In genomic region chr16:89477679-89478314, GRCm38 (mm10) we compare ENCODE assay signal across 27 mouse cellular contexts. TPM values are rescaled to one million over a fixed set of nuclear protein-coding genes. Genes with fewer than 3 reads are reported as not detected.
A peak's percentile ranks its signal among the peaks of the same experiment; 100 is the strongest.
DNase-seq lines count a peak whose midpoint lies in the region; ATAC-seq lines count a peak whose summit lies in the region.
"Had no signal": no experiment of that assay in that cellular context is flagged by ENCODE, and none has a peak within 500 bp of the region (broad histone marks: within the 10 kb centered on the region; RNA-seq: fewer than 3 reads in every experiment).

No protein-coding gene starts in this region.

- no peak overlapping the region for H3K27ac ChIP-seq in hindbrain, embryonic 11.5 days (ENCODE audit: low read depth, low read length)
- H3K27ac ChIP-seq in hindbrain, embryonic 16.5 days (ENCODE audit: low read depth, low read length), result no peak overlapping the region
- no peak overlapping the region for H3K27ac ChIP-seq in embryonic facial prominence, embryonic 12.5 days
- no peak overlapping the region for H3K27ac ChIP-seq in limb, embryonic 12.5 days
- H3K27ac ChIP-seq: liver, embryonic 15.5 days; stomach, embryonic 15.5 days had no signal

- ATAC-seq in hindbrain, embryonic 11.5 days (ENCODE audit: low FRiP score), result peak; percentile 65
- no peak for ATAC-seq in hindbrain, embryonic 16.5 days
- ATAC-seq in megakaryocyte, adult 5-6 weeks (ENCODE audit: poor library complexity, severe bottlenecking), result no peak
- ATAC-seq in embryonic facial prominence, embryonic 12.5 days (ENCODE audit: insufficient number of reproducible peaks, insufficient read depth, low FRiP score, low TSS enrichment), result peak; percentile 47; the same call in 1 of the 2 replicates
- ATAC-seq in limb, embryonic 12.5 days (ENCODE audit: insufficient number of reproducible peaks, insufficient read depth, low FRiP score, low TSS enrichment, low read depth), result peak; percentile 69
- ATAC-seq: forebrain, embryonic 16.5 days; lung, postnatal 0 days had no signal

- no peaks in the 10 kb centered on the region for H3K27me3 ChIP-seq in hindbrain, embryonic 11.5 days (ENCODE audit: control insufficient read depth, insufficient read depth, low read length)
- no peaks in the 10 kb centered on the region for H3K27me3 ChIP-seq in hindbrain, embryonic 16.5 days (replicated peaks; ENCODE audit: control insufficient read depth, insufficient read depth, low read length)
- no peaks in the 10 kb centered on the region for H3K27me3 ChIP-seq in megakaryocyte, embryonic 14.5 days (replicated peaks)
- no peaks in the 10 kb centered on the region for H3K27me3 ChIP-seq in embryonic facial prominence, embryonic 12.5 days
- no peaks in the 10 kb centered on the region for H3K27me3 ChIP-seq in limb, embryonic 12.5 days
- H3K27me3 ChIP-seq: liver, embryonic 15.5 days; stomach, embryonic 15.5 days had no signal

- no peaks in the 10 kb centered on the region for H3K4me1 ChIP-seq in hindbrain, embryonic 11.5 days (replicated peaks; ENCODE audit: control insufficient read depth, insufficient read depth, low read length)
- no peaks in the 10 kb centered on the region for H3K4me1 ChIP-seq in hindbrain, embryonic 16.5 days (ENCODE audit: control insufficient read depth, insufficient read depth, low read depth, low read length)
- no peaks in the 10 kb centered on the region for H3K4me1 ChIP-seq in megakaryocyte, embryonic 14.5 days
- H3K4me1 ChIP-seq in embryonic facial prominence, embryonic 12.5 days, result no peaks in the 10 kb centered on the region
- H3K4me1 ChIP-seq in limb, embryonic 12.5 days (replicated peaks), result 0 out of 2 replicates have a peak, but pooled peaks cover 2% of the 10 kb centered on the region
- H3K4me1 ChIP-seq: liver, embryonic 15.5 days; stomach, embryonic 15.5 days had no signal

- H3K4me3 ChIP-seq in hindbrain, embryonic 11.5 days (ENCODE audit: low read depth, low read length), result no peak overlapping the region
- H3K4me3 ChIP-seq in hindbrain, embryonic 16.5 days (ENCODE audit: low read length), result no peak overlapping the region
- H3K4me3 ChIP-seq in megakaryocyte, embryonic 14.5 days (replicated peaks), result peak overlapping the region; percentile 64
- no peak overlapping the region for H3K4me3 ChIP-seq in embryonic facial prominence, embryonic 12.5 days
- H3K4me3 ChIP-seq in limb, embryonic 12.5 days (replicated peaks), result no peak overlapping the region
- H3K4me3 ChIP-seq: liver, embryonic 15.5 days; myocyte; stomach, embryonic 15.5 days had no signal

- 87% methylated on average over 12 of the region's 12 CpGs for WGBS in hindbrain, embryonic 11.5 days
- WGBS in hindbrain, embryonic 16.5 days, result 91% methylated on average over 12 of the region's 12 CpGs
- 78% methylated on average over 12 of the region's 12 CpGs for WGBS in embryonic facial prominence, embryonic 12.5 days
- WGBS in limb, embryonic 12.5 days, result 79% methylated on average over 12 of the region's 12 CpGs

- no peak overlapping the region for H3K4me2 ChIP-seq in hindbrain, embryonic 11.5 days (replicated peaks; ENCODE audit: low read depth, low read length)
- H3K4me2 ChIP-seq in hindbrain, embryonic 16.5 days (ENCODE audit: low read length), result no peak overlapping the region
- H3K4me2 ChIP-seq in embryonic facial prominence, embryonic 12.5 days (replicated peaks), result no peak overlapping the region
- H3K4me2 ChIP-seq in limb, embryonic 12.5 days, result no peak overlapping the region
- H3K4me2 ChIP-seq: heart, embryonic 11.5 days; liver, embryonic 15.5 days; stomach, embryonic 15.5 days had no signal

- H3K36me3 ChIP-seq in hindbrain, embryonic 11.5 days (ENCODE audit: control insufficient read depth, insufficient read depth, low read length), result no peaks in the 10 kb centered on the region
- no peaks in the 10 kb centered on the region for H3K36me3 ChIP-seq in hindbrain, embryonic 16.5 days (ENCODE audit: control insufficient read depth, insufficient read depth, low read length)
- no peaks in the 10 kb centered on the region for H3K36me3 ChIP-seq in megakaryocyte, embryonic 14.5 days (replicated peaks; ENCODE audit: low read length)
- no peaks in the 10 kb centered on the region for H3K36me3 ChIP-seq in embryonic facial prominence, embryonic 12.5 days
- no peaks in the 10 kb centered on the region for H3K36me3 ChIP-seq in limb, embryonic 12.5 days
- H3K36me3 ChIP-seq: liver, embryonic 15.5 days; stomach, embryonic 15.5 days had no signal

- no peak for DNase-seq in hindbrain, embryonic 11.5 days (ENCODE audit: low spot score)
- no peak for DNase-seq in cerebellum, postnatal 14 days
- DNase-seq: adrenal gland, postnatal 25 days; B cell, adult 2 months; cerebellum, adult 11 months; cerebellum, postnatal 25 days; embryo, embryonic 11 days; heart, postnatal 14 days; kidney, adult 18-20 months; kidney, postnatal 14 days; retina, postnatal 1 day; thymus, adult 2 months had no signal

- H3K9me3 ChIP-seq in hindbrain, embryonic 11.5 days (ENCODE audit: control insufficient read depth, low read length), result no peaks in the 10 kb centered on the region
- no peaks in the 10 kb centered on the region for H3K9me3 ChIP-seq in hindbrain, embryonic 16.5 days (ENCODE audit: control insufficient read depth, low read length)
- H3K9me3 ChIP-seq in megakaryocyte, embryonic 14.5 days, result peaks cover 30% of the 10 kb centered on the region
- no peaks in the 10 kb centered on the region for H3K9me3 ChIP-seq in embryonic facial prominence, embryonic 12.5 days
- no peaks in the 10 kb centered on the region for H3K9me3 ChIP-seq in limb, embryonic 12.5 days
- H3K9me3 ChIP-seq: liver, embryonic 15.5 days; stomach, embryonic 15.5 days had no signal

- no peak overlapping the region for H3K9ac ChIP-seq in hindbrain, embryonic 11.5 days (ENCODE audit: low read depth, low read length)
- no peak overlapping the region for H3K9ac ChIP-seq in hindbrain, embryonic 16.5 days (ENCODE audit: low read depth, low read length)
- H3K9ac ChIP-seq in embryonic facial prominence, embryonic 12.5 days, result no peak overlapping the region
- H3K9ac ChIP-seq in limb, embryonic 12.5 days (replicated peaks), result no peak overlapping the region
- H3K9ac ChIP-seq: liver, embryonic 15.5 days; stomach, embryonic 15.5 days had no signal

RNA-seq across cellular contexts. Expression of gene Krtap8-1, which starts 10.0 kb away (rescaled TPM):
- not detected in 2 replicates for polyA plus RNA-seq in hindbrain, embryonic 11.5 days (2014; fragmentation: Nextera tagmentation; extraction: Ambion mirVana)
- not detected in 2 replicates for polyA plus RNA-seq in hindbrain, embryonic 16.5 days (2015; fragmentation: Nextera tagmentation; extraction: Ambion mirVana)
- polyA plus RNA-seq in megakaryocyte, embryonic 14.5 days (2012; ENCODE audit: insufficient read depth, low replicate concordance), result not detected in 2 replicates
- total RNA-seq in megakaryocyte, adult 5-6 weeks (2015), result not detected in 2 replicates
- total RNA-seq in megakaryocyte, adult 5-6 weeks (2017), result not detected in 2 replicates
- not detected in 2 replicates for polyA plus RNA-seq in embryonic facial prominence, embryonic 12.5 days (2016; fragmentation: Nextera tagmentation; extraction: Ambion mirVana)
- polyA plus RNA-seq in limb, embryonic 12.5 days (2016; fragmentation: Nextera tagmentation; extraction: Ambion mirVana), result not detected in 2 replicates
- total RNA-seq: adrenal gland, postnatal 25 days; gastrocnemius, postnatal 4 days; heart, postnatal 14 days; layer of hippocampus, adult 8-10 months; left cerebral cortex, postnatal 25 days; megakaryocyte progenitor cell, adult 5-6 weeks had no signal
- polyA plus RNA-seq: forebrain, embryonic 16.5 days; heart, embryonic 11.5 days; liver, embryonic 15.5 days; lung, postnatal 0 days; myocyte; stomach, embryonic 15.5 days; thymus, adult 2 months had no signal

RNA-seq across cellular contexts. Expression of gene Krtap7-1, which starts 30.3 kb away (rescaled TPM):
- polyA plus RNA-seq in hindbrain, embryonic 11.5 days (2014; fragmentation: Nextera tagmentation; extraction: Ambion mirVana), result not detected in 2 replicates
- 0.45 TPM in 1 of 2 replicates, not detected in the other for polyA plus RNA-seq in hindbrain, embryonic 16.5 days (2015; fragmentation: Nextera tagmentation; extraction: Ambion mirVana)
- not detected in 2 replicates for polyA plus RNA-seq in megakaryocyte, embryonic 14.5 days (2012; ENCODE audit: insufficient read depth, low replicate concordance)
- total RNA-seq in megakaryocyte, adult 5-6 weeks (2015), result not detected in 2 replicates
- not detected in 2 replicates for total RNA-seq in megakaryocyte, adult 5-6 weeks (2017)
- not detected in 2 replicates for polyA plus RNA-seq in embryonic facial prominence, embryonic 12.5 days (2016; fragmentation: Nextera tagmentation; extraction: Ambion mirVana)
- polyA plus RNA-seq in limb, embryonic 12.5 days (2016; fragmentation: Nextera tagmentation; extraction: Ambion mirVana), result not detected in 2 replicates
- total RNA-seq: adrenal gland, postnatal 25 days; gastrocnemius, postnatal 4 days; heart, postnatal 14 days; layer of hippocampus, adult 8-10 months; left cerebral cortex, postnatal 25 days; megakaryocyte progenitor cell, adult 5-6 weeks had no signal
- polyA plus RNA-seq: forebrain, embryonic 16.5 days; heart, embryonic 11.5 days; liver, embryonic 15.5 days; lung, postnatal 0 days; myocyte; stomach, embryonic 15.5 days; thymus, adult 2 months had no signal

RNA-seq across cellular contexts. Expression of gene Krtap6-2, which starts 57.9 kb away (rescaled TPM):
- polyA plus RNA-seq in hindbrain, embryonic 11.5 days (2014; fragmentation: Nextera tagmentation; extraction: Ambion mirVana), result not detected in 2 replicates
- polyA plus RNA-seq in hindbrain, embryonic 16.5 days (2015; fragmentation: Nextera tagmentation; extraction: Ambion mirVana), result not detected in 2 replicates
- not detected in 2 replicates for polyA plus RNA-seq in megakaryocyte, embryonic 14.5 days (2012; ENCODE audit: insufficient read depth, low replicate concordance)
- total RNA-seq in megakaryocyte, adult 5-6 weeks (2015), result not detected in 2 replicates
- total RNA-seq in megakaryocyte, adult 5-6 weeks (2017), result not detected in 2 replicates
- not detected in 2 replicates for polyA plus RNA-seq in embryonic facial prominence, embryonic 12.5 days (2016; fragmentation: Nextera tagmentation; extraction: Ambion mirVana)
- not detected in 2 replicates for polyA plus RNA-seq in limb, embryonic 12.5 days (2016; fragmentation: Nextera tagmentation; extraction: Ambion mirVana)
- total RNA-seq: adrenal gland, postnatal 25 days; gastrocnemius, postnatal 4 days; heart, postnatal 14 days; layer of hippocampus, adult 8-10 months; left cerebral cortex, postnatal 25 days; megakaryocyte progenitor cell, adult 5-6 weeks had no signal
- polyA plus RNA-seq: forebrain, embryonic 16.5 days; heart, embryonic 11.5 days; liver, embryonic 15.5 days; lung, postnatal 0 days; myocyte; stomach, embryonic 15.5 days; thymus, adult 2 months had no signal

Comparison
In these comparisons a context has a peak if more than half of its experiments do, and no peak if none do; other contexts are left out.
1. ATAC-seq: peak in hindbrain, embryonic 11.5 days (single experiment), embryonic facial prominence, embryonic 12.5 days (single experiment) and limb, embryonic 12.5 days (single experiment); none in hindbrain, embryonic 16.5 days (single experiment) and megakaryocyte, adult 5-6 weeks (single experiment).